Mouse (Mus musculus): ENCODE results near the gene Methig1. TPM values are rescaled to one million over a fixed set of nuclear protein-coding genes. Genes with fewer than 3 reads are reported as not detected.

The Methig1 gene
- polyA plus RNA-seq, 1 experiment: not detected

DNA sequence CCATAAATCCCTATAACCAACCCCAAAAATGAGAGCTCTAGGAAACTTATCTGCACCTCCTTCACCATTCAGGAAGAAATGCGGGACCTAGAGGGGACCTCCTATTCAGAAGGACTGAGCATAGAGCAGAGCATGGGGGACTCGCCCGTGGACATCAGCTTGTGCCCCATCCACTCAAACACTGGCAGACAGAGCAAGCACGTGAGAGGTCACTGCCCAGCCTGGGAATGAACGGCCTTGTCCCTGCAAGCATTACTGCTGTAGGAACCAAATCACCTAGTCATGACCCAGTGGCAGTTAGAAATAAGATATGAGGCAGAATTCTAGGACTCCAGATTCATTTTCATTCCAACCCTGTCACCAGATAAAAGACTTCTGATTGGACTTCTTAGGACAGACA lies 58.8 kb downstream of the Methig1 start:
- H3K4me3 ChIP-seq (replicated peaks; ENCODE audit: insufficient read depth, low read depth, low read length): no peak overlapping the region
- peaks cover 8% of the 10 kb centered on the region for H3K4me1 ChIP-seq (ENCODE audit: control insufficient read depth, insufficient read depth, low read length)
- no peak for DNase-seq
- WGBS: 84% methylated on average over 5 of the region's 5 CpGs
- no peaks in the 10 kb centered on the region for H3K27me3 ChIP-seq (ENCODE audit: control insufficient read depth, insufficient read depth, low read length)
- H3K27ac ChIP-seq (ENCODE audit: insufficient read depth, low read length): no peak overlapping the region
- TF ChIP-seq CTCF (IDR thresholded peaks at IDR 0.05; ENCODE audit: borderline replicate concordance, insufficient read depth, low read depth, low read length): no peak
- no peak for TF ChIP-seq POLR2A (IDR thresholded peaks at IDR 0.05; ENCODE audit: borderline replicate concordance, insufficient read depth, low read length)

GRCm38 (mm10) chr15:100413306-100413705 lies 60.4 kb downstream of the Methig1 start:
- TF ChIP-seq CTCF (IDR thresholded peaks at IDR 0.05; ENCODE audit: borderline replicate concordance, insufficient read depth, low read depth, low read length) (no peak), POLR2A (IDR thresholded peaks at IDR 0.05; ENCODE audit: borderline replicate concordance, insufficient read depth, low read length) (no peak)
- Histone ChIP-seq H3K27me3 (ENCODE audit: control insufficient read depth, insufficient read depth, low read length) (no peaks in the 10 kb centered on the region), H3K4me1 (ENCODE audit: control insufficient read depth, insufficient read depth, low read length) (peaks cover 10% of the 10 kb centered on the region), H3K27ac (ENCODE audit: insufficient read depth, low read length) (no peak overlapping the region), H3K4me3 (replicated peaks; ENCODE audit: insufficient read depth, low read depth, low read length) (no peak overlapping the region)
- 71% methylated on average over 4 of the region's 5 CpGs for WGBS
- DNase-seq: no peak

GRCm38 (mm10) chr15:100414011-100414410 lies 61.1 kb downstream of the Methig1 start:
- Histone ChIP-seq H3K27me3 (ENCODE audit: control insufficient read depth, insufficient read depth, low read length) (no peaks in the 10 kb centered on the region), H3K4me3 (replicated peaks; ENCODE audit: insufficient read depth, low read depth, low read length) (no peak overlapping the region), H3K4me1 (ENCODE audit: control insufficient read depth, insufficient read depth, low read length) (peaks cover 10% of the 10 kb centered on the region), H3K27ac (ENCODE audit: insufficient read depth, low read length) (no peak overlapping the region)
- no peak for DNase-seq
- TF ChIP-seq POLR2A (IDR thresholded peaks at IDR 0.05; ENCODE audit: borderline replicate concordance, insufficient read depth, low read length) (no peak), CTCF (IDR thresholded peaks at IDR 0.05; ENCODE audit: borderline replicate concordance, insufficient read depth, low read depth, low read length) (no peak)
- whole genome bisulfite sequencing: 66% methylated on average over 4 of the region's 4 CpGs

DNA sequence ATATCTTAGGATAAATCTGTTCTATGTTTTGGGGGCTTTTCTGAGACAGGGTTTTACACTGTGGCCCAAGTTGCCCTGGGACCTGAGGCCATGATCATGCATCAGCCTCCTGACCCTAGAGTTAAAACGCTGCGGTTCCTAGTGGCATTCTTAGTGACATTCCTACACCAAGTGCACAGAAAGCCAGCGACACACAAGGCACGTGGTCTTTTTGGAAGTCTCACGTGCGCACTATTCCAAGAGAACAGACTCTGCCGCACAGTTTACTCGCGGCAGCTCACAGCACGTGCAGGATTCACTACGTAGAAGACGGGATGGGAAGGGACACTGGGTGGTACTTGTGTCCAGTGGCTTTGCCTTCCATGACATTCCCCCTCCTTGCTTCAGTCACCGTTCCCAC lies 62.0 kb downstream of the Methig1 start:
- DNase-seq: no peak
- Histone ChIP-seq H3K27me3 (ENCODE audit: control insufficient read depth, insufficient read depth, low read length) (no peaks in the 10 kb centered on the region), H3K4me1 (ENCODE audit: control insufficient read depth, insufficient read depth, low read length) (peaks cover 15% of the 10 kb centered on the region), H3K27ac (ENCODE audit: insufficient read depth, low read length) (no peak overlapping the region), H3K4me3 (replicated peaks; ENCODE audit: insufficient read depth, low read depth, low read length) (no peak overlapping the region)
- 81% methylated on average over 13 of the region's 13 CpGs for WGBS
- TF ChIP-seq CTCF (IDR thresholded peaks at IDR 0.05; ENCODE audit: borderline replicate concordance, insufficient read depth, low read depth, low read length): no peak
- no peak for TF ChIP-seq POLR2A (IDR thresholded peaks at IDR 0.05; ENCODE audit: borderline replicate concordance, insufficient read depth, low read length)

- DNase-seq: peak in 1 of 2 experiments; percentile 24
- no peak overlapping the region for H3K4me3 ChIP-seq (replicated peaks; ENCODE audit: insufficient read depth, low read depth, low read length)
- WGBS: 75% methylated on average over 8 of the region's 8 CpGs
- H3K27me3 ChIP-seq (ENCODE audit: control insufficient read depth, insufficient read depth, low read length): no peaks in the 10 kb centered on the region
- peaks cover 15% of the 10 kb centered on the region for H3K4me1 ChIP-seq (ENCODE audit: control insufficient read depth, insufficient read depth, low read length)
- no peak for TF ChIP-seq CTCF (IDR thresholded peaks at IDR 0.05; ENCODE audit: borderline replicate concordance, insufficient read depth, low read depth, low read length)
- no peak for TF ChIP-seq POLR2A (IDR thresholded peaks at IDR 0.05; ENCODE audit: borderline replicate concordance, insufficient read depth, low read length)
- H3K27ac ChIP-seq (ENCODE audit: insufficient read depth, low read length): no peak overlapping the region
Measured at GRCm38 (mm10) chr15:100415684-100416083, 62.7 kb downstream of the Methig1 start.

DNA sequence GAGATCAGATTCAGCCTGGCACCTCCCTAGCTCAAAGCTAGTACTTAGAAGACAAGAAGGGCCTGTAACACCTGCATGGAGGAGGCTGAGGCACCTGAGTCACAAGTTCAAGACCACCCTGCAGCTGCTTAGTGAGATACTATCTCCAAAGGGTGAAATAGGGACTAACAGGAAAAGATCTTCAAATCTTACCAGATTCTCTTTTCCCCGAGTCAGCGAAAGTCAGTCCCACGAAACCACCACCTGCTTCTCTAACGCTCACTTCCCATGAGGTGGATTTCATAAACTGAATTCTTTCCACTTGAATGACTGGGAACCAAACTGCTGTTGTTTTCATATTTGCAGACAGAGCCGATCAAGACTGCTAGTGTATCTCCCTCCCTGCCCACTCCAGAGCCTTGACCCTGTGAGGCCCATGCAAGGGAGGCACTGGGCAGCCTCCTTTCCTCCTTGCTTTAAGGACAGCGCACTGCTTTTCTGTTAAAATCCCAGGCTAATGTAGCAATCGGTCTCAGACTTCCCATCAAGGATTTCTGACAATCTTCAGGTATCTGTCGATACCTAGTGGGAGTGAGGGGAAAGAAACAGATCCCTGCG lies 65.0 kb downstream of the Methig1 start:
- 61% methylated on average over 9 of the region's 9 CpGs for WGBS
- no peak for DNase-seq
- TF ChIP-seq CTCF (IDR thresholded peaks at IDR 0.05; ENCODE audit: borderline replicate concordance, insufficient read depth, low read depth, low read length) (no peak), POLR2A (IDR thresholded peaks at IDR 0.05; ENCODE audit: borderline replicate concordance, insufficient read depth, low read length) (no peak)
- Histone ChIP-seq H3K4me3 (replicated peaks; ENCODE audit: insufficient read depth, low read depth, low read length) (no peak overlapping the region), H3K4me1 (ENCODE audit: control insufficient read depth, insufficient read depth, low read length) (peaks cover 20% of the 10 kb centered on the region), H3K27me3 (ENCODE audit: control insufficient read depth, insufficient read depth, low read length) (no peaks in the 10 kb centered on the region), H3K27ac (ENCODE audit: insufficient read depth, low read length) (no peak overlapping the region)

DNA sequence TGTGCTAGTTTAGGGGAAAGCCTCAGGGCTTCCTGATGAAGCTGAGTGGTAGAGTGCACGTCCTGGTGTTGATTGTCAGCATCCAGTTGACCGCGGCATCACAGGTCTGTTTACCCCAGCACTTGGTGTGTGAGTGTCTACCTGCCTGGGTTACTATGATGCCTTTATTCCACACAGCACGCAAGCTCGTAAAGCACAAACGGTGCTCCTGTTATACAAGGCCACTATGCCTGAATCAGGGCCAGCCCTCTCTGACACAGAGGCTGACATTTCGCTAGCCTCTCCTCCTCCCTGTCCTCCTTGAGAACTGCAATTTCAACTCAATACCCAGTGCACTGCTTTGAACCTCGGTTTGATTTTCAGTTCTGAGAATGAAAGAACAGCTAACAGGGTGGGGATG lies 66.4 kb downstream of the Methig1 start:
- 47% methylated on average over 8 of the region's 8 CpGs for WGBS
- Histone ChIP-seq H3K27me3 (ENCODE audit: control insufficient read depth, insufficient read depth, low read length) (no peaks in the 10 kb centered on the region), H3K4me3 (replicated peaks; ENCODE audit: insufficient read depth, low read depth, low read length) (no peak overlapping the region), H3K4me1 (ENCODE audit: control insufficient read depth, insufficient read depth, low read length) (peaks cover 20% of the 10 kb centered on the region), H3K27ac (ENCODE audit: insufficient read depth, low read length) (0 out of 2 replicates have a peak overlapping the region, but pooled peaks have one; percentile 17)
- no peak for DNase-seq
- TF ChIP-seq CTCF (IDR thresholded peaks at IDR 0.05; ENCODE audit: borderline replicate concordance, insufficient read depth, low read depth, low read length) (no peak), POLR2A (IDR thresholded peaks at IDR 0.05; ENCODE audit: borderline replicate concordance, insufficient read depth, low read length) (no peak)

DNA sequence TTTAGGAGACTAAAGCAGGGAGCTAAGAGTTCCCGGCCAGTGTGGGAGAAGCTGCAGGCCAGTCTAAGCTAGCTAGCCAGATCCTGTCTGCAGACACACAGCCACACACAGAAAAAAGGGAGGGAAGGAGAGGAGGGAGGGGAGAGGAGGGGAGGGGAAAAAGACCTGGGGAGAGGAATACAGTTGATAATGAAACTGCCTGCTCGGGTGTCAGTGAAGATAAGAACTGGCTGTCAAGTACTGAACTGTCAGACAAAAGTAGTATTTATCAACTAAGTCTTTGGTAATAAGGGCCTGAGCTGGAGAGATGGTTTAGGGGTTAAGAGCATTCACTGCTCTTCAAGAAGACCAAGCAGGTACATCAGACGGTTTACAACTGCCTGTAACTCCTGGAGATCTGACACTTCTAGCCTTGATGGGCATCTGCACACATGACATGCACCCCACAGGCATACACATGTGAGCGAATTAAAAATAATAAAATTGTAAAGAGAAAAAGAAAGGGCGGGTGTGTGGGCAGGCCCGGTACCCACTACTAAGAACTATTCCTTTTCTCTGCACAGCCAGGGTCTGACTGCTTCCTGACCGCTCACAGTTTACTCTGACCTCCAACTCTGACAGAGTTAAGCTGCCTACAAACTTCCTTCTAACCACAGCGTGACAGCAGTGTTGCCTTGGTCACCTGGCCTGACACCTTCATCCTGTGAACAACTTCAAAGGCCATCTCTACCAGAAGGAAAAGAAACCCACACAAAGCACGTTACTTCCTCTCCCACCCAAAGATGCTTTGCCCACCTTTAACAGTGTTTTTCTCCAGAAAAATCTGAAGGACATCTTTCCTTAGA lies 67.2 kb downstream of the Methig1 start:
- H3K4me1 ChIP-seq (ENCODE audit: control insufficient read depth, insufficient read depth, low read length): peaks cover 17% of the 10 kb centered on the region
- no peaks in the 10 kb centered on the region for H3K27me3 ChIP-seq (ENCODE audit: control insufficient read depth, insufficient read depth, low read length)
- H3K4me3 ChIP-seq (replicated peaks; ENCODE audit: insufficient read depth, low read depth, low read length): no peak overlapping the region
- no peak for DNase-seq
- WGBS: 72% methylated on average over 9 of the region's 9 CpGs
- no peak for TF ChIP-seq POLR2A (IDR thresholded peaks at IDR 0.05; ENCODE audit: borderline replicate concordance, insufficient read depth, low read length)
- TF ChIP-seq CTCF (IDR thresholded peaks at IDR 0.05; ENCODE audit: borderline replicate concordance, insufficient read depth, low read depth, low read length): no peak
- H3K27ac ChIP-seq (ENCODE audit: insufficient read depth, low read length): no peak overlapping the region

Data from cerebellum, adult 2 months (tissue).